Mouse (Mus musculus) testis, adult 2 months (tissue): ENCODE data around the gene Saal1. TPM values are rescaled to one million over a fixed set of nuclear protein-coding genes. Genes with fewer than 3 reads are reported as not detected.

Source experiments
- H3K27ac ChIP-seq: fragments of 200-500 bp; 2 replicates; pipeline ENCODE4 v1.5.1; 2012; ENCODE audit warnings: low read depth, low read length; ENCODE audit not compliant: control insufficient read depth, insufficient read depth
- H3K27me3 ChIP-seq: fragments of 200-500 bp; 2 replicates; pipeline ENCODE4 v1.6.1; 2012; ENCODE audit warnings: mild to moderate bottlenecking, low read length, moderate library complexity; ENCODE audit not compliant: control insufficient read depth, insufficient read depth
- H3K36me3 ChIP-seq: fragments of 200-500 bp; 2 replicates; pipeline ENCODE4 v1.6.1; 2012; ENCODE audit warnings: mild to moderate bottlenecking, low read length; ENCODE audit not compliant: control insufficient read depth, insufficient read depth
- H3K4me1 ChIP-seq: fragments of 200-500 bp; 2 replicates; pipeline ENCODE4 v1.6.1; 2012; ENCODE audit warnings: low read length; ENCODE audit not compliant: control insufficient read depth, insufficient read depth
- H3K4me3 ChIP-seq: fragments of 200-500 bp; 2 replicates; pipeline ENCODE4 v1.5.1; 2012; ENCODE audit warnings: low read depth, mild to moderate bottlenecking, low read length, moderate library complexity, mixed read lengths; ENCODE audit not compliant: control insufficient read depth
- CTCF ChIP-seq: fragments of 200-500 bp; IDR thresholded peaks from 2 replicates; pipeline ENCODE4 v1.5.1; 2012; ENCODE audit warnings: low read depth, mild to moderate bottlenecking, inconsistent platforms, low read length, moderate library complexity; ENCODE audit not compliant: control insufficient read depth, insufficient read depth, insufficient replicate concordance
- POLR2A ChIP-seq: fragments of 200-500 bp; IDR thresholded peaks from 2 replicates; pipeline ENCODE4 v1.6.1; 2012; ENCODE audit warnings: low read depth, mild to moderate bottlenecking, inconsistent platforms, low read length, moderate library complexity; ENCODE audit not compliant: control insufficient read depth
- polyA plus RNA-seq: library from polyadenylated mRNA; depleted of rRNA; stranded (reverse); fragments of >200 nt; gene quantifications from 2 replicates; pipeline ENCODE4 v1.2.3, GENCODE M21; 2012; rRNA removed

Saal1 gene
- polyA plus RNA-seq, 1 experiment, result 9.5 TPM

DNA sequence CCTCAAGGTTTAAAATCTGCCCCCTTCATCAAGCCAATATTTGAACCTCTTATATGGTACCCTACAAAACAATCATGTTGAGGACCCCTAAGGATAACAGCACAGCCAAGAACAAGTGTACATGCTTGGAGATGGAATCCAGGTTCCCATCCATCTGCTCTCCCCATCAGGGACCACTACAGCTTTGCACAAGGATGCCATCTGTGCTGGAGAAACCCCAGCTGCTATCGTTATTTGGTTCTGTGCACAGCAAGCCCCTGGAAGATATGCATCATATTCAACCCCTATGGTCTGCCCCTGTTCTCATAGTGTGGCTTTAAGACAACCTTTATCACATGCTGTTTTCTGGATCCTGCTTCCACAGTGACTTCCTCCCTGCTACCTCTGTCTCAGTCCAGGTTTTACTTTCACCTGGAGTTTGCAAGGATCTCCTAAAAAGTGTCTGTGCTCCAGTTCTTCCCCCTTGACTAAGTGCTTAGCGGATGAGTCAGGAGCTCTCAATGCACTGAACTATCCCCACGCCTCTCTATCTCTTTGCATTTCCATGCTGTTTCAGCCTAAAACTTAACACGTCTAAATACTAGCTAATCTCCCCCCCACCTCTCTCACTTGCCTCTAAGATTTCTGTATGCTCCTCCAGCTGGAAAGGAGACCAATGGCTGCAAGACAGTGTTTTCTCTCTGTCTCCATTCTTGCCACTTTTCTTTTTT, 61.9 kb downstream of the Saal1 start:
- TF ChIP-seq POLR2A (no peak), CTCF (no peak)
- H3K27ac ChIP-seq, result no peak overlapping the region
- H3K4me3 ChIP-seq, result no peak overlapping the region

GRCm38 (mm10) chr7:46643172-46643571, 67.3 kb downstream of the Saal1 start:
- peaks cover 14% of the 10 kb centered on the region for H3K4me1 ChIP-seq
- H3K27me3 ChIP-seq, result no peaks in the 10 kb centered on the region; the same call in 1 of the 2 replicates
- no peaks in the 10 kb centered on the region for H3K36me3 ChIP-seq
- TF ChIP-seq CTCF, result no peak; the same call in 1 of the 2 replicates
- no peak for TF ChIP-seq POLR2A
- H3K4me3 ChIP-seq, result no peak overlapping the region
- H3K27ac ChIP-seq, result no peak overlapping the region

More for the DNA sequence above, 61.9 kb downstream of the Saal1 start:
- no peaks in the 10 kb centered on the region for H3K27me3 ChIP-seq
- H3K4me1 ChIP-seq, result no peaks in the 10 kb centered on the region
- no peaks in the 10 kb centered on the region for H3K36me3 ChIP-seq

GRCm38 (mm10) chr7:46640062-46640461, 70.4 kb downstream of the Saal1 start:
- Histone ChIP-seq H3K36me3 (no peaks in the 10 kb centered on the region), H3K4me1 (peaks cover 14% of the 10 kb centered on the region), H3K27me3 (no peaks in the 10 kb centered on the region; the same call in 1 of the 2 replicates), H3K27ac (no peak overlapping the region), H3K4me3 (peak overlapping the region; percentile 87)
- TF ChIP-seq POLR2A, result no peak
- no peak for TF ChIP-seq CTCF

DNA sequence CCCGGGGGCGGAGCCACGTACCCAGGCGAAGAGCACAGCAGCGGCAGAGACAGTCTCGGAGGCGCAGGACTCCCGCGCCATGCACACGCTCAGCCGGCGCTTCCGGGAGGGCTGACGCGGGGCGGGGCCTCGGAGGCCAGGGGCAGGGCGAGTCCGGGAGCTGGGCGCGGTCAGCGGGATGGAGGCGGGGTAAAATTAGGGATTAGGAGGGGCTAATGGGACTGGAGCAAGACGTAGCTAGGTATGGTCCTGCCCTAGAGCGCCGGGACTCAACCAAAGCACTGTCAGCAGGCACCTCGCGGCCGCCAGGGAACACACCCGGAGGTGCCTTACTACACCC, 70.8 kb downstream of the Saal1 start, which contains the start of gene Sergef:
TSS of gene Sergef (minus strand) at position 116 of the 340 bp plus-strand sequence.
- no peak for TF ChIP-seq CTCF
- TF ChIP-seq POLR2A, result no peak
- peaks cover 14% of the 10 kb centered on the region for H3K4me1 ChIP-seq
- H3K4me3 ChIP-seq, result peak within 1 kb of the TSS; percentile 87
- H3K27ac ChIP-seq, result no peak within 1 kb of the TSS
- no peaks in the 10 kb centered on the region; the same call in 1 of the 2 replicates for H3K27me3 ChIP-seq
- H3K36me3 ChIP-seq, result no peaks in the 10 kb centered on the region

DNA sequence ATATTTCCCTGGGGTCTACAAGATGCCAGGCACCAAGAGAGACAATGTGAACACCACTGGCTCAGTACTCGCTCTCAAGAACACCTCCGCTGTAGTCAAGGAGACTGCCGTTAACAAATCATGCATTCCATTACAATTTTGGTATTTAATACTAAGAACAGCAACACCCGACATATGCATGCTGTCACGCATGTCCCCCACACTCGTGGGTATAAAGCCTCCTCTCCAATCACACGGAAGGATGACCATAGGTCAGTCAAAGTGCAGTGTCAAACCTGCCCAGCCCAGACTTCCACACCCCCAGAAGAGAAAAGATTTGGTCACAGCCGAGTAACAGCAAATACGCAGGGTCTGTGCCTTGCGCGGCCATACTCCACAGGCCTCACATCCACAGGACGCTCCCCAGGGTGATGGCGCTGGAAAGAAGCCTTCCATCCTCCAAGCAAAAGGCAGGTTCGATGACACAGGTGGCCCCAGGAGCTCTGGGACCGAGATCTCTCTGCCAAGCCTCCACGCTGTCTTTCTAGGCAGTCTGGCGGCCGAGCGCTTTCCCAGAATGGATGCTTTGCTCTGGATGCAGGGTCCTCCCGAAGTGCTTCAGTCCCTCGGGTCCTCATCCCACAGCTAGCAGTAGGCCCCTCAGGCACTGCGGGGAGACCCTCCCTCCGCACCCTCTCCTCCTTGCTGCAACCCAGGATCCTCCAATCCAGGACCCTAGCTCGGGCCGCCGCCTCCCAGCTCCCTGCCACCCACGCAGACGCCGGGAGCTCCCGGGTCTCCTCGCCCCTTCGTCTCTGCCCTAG, 71.4 kb downstream of the Saal1 start:
- TF ChIP-seq POLR2A, result no peak
- no peak for TF ChIP-seq CTCF
- no peaks in the 10 kb centered on the region; the same call in 1 of the 2 replicates for H3K27me3 ChIP-seq
- peaks cover 14% of the 10 kb centered on the region for H3K4me1 ChIP-seq
- H3K4me3 ChIP-seq, result peak overlapping the region; percentile 87
- H3K27ac ChIP-seq, result no peak overlapping the region
- no peaks in the 10 kb centered on the region for H3K36me3 ChIP-seq

Other genes starting within 250 kb of the Saal1 start
- 6.8 and 7.7 TPM in 2 replicates for gene Sergef, start 70.9 kb downstream of the Saal1 start, polyA plus RNA-seq
- 0.22 TPM in 1 of 2 replicates, not detected in the other for gene Tph1, start 38.1 kb downstream of the Saal1 start, polyA plus RNA-seq
- not detected in 2 replicates for gene Saa3, start 5.0 kb upstream of the Saal1 start, polyA plus RNA-seq
- 0.06 and 0.09 TPM in 2 replicates for gene Saa4, start 21.9 kb upstream of the Saal1 start, polyA plus RNA-seq
- gene Saa1, start 32.3 kb upstream of the Saal1 start, polyA plus RNA-seq, result 1.2 and 1.8 TPM in 2 replicates
- not detected in 2 replicates for gene Saa2, start 41.1 kb upstream of the Saal1 start, polyA plus RNA-seq
- gene Hps5, start 85.4 kb upstream of the Saal1 start, polyA plus RNA-seq, result 13.1 and 16.5 TPM in 2 replicates
- gene Gtf2h1, start 85.4 kb upstream of the Saal1 start, polyA plus RNA-seq, result 32.3 and 32.7 TPM in 2 replicates
- 979 and 1,018 TPM in 2 replicates for gene Ldha, start 130.8 kb upstream of the Saal1 start, polyA plus RNA-seq
- 2,921 and 3,733 TPM in 2 replicates for gene Ldhc, start 150.5 kb upstream of the Saal1 start, polyA plus RNA-seq
- 38.3 and 45.7 TPM in 2 replicates for gene Tsg101, start 209.3 kb upstream of the Saal1 start, polyA plus RNA-seq
- 2.4 and 2.9 TPM in 2 replicates for gene Uevld, start 247.8 kb upstream of the Saal1 start, polyA plus RNA-seq